Mouse (Mus musculus) kidney, adult 8-10 months (tissue): ENCODE measurements around the gene Gm13288.
A peak's percentile ranks its signal among the peaks of the same experiment; 100 is the strongest.
"Not testable (repeated sequence)": the region's sequence is repeated elsewhere in the genome, so short reads cannot be mapped to it uniquely, and the experiment has no call there.

Experiments
- DNase-seq, 2 experiments: peaks; one replicate each; pipeline ENCODE4 v3.0.0; 2022

The Gm13288 gene

DNA sequence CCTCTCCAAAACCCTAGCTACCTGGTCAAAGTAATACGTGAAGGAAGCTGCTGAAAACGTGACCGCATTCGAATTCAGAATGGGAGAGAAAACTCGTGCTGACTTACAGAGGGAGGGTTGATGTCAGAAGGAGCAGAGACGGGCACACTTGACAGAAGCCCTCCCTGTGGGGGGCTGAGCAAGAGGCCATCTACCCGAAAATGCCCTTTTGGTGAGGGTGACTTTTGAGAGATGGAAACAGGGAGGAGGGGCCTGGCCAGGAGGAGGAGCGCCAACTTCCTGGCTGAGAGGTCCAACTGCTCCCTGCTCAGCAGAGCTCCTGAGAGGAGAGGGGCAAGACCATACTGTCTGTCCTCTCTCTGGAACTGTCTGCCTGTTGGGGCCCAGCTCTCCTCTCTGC is at the start of gene Gm13288:
Gm13288 (plus strand) TSS at position 301 of the 400 bp plus-strand sequence.
- DNase-seq: not testable (repeated sequence)

DNA sequence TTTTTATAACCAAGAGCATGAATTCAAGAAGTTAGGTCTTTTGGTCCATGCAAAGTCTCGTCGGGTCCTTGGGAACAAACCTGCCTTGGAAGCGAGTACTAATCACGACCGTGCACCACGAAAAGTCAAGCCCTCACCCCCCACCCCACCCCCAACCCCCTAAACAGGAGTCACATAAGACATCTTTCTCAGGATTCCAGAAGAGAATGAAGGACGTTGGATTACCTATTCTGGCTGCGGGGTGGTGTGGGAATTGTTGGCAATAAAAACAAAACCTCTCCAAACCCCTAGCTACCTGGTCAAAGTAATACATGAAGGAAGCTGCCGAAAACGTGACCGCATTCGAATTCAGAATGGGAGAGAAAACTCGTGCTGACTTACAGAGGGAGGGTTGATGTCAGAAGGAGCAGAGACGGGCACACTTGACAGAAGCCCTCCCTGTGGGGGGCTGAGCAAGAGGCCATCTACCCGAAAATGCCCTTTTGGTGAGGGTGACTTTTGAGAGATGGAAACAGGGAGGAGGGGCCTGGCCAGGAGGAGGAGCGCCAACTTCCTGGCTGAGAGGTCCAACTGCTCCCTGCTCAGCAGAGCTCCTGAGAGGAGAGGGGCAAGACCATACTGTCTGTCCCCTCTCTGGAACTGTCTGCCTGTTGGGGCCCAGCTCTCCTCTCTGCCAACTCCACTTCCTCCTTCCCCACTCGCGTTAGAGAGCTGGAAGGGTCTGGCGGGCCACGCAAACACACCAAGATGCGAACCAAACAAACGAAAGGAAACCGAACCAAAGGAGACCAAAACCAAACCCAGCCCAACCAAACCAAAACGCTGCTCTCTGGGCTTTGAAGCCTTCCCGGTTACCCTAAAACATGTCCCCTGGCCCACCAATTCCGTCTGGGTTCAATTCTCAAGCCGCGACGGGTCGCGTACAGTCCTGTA is 48.5 kb upstream of the Gm13288 start:
- DNase-seq: peak in 1 of 2 experiments; percentile 12

DNA sequence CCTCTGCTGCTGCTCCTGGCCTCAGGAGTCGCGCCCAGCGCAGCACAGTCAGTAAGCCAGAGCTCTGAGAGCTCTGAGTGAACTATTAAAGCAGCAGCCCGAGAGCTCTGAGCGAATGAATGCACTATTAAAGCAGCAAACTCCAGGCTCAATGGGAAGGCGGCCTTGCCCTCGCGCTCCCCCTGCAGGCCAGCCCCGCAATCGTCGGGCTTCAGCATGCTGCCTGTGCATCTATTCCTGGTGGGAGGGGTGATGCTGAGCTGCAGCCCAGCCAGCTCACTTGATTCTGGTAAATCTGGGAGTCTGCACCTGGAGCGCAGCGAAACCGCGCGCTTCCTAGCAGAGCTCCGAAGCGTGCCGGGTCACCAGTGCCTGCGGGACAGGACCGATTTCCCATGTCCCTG is 47.7 kb upstream of the Gm13288 start:
- peak; percentile 90 to 93 for DNase-seq

- DNase-seq: not testable (repeated sequence)
These were observed 46.6 kb upstream of the Gm13288 start for GRCm38 (mm10) chr4:88758751-88759150.

- peak; percentile 33 to 42 for DNase-seq
These were observed 45.6 kb upstream of the Gm13288 start, which contains the start of gene Gm13283 for GRCm38 (mm10) chr4:88759610-88760268. Gene Gm13283 (plus strand): TSS chr4:88760119.

GRCm38 (mm10) chr4:88760431-88760830 is 44.9 kb upstream of the Gm13288 start:
- DNase-seq: peak; percentile 85

GRCm38 (mm10) chr4:88761776-88762175 is 43.6 kb upstream of the Gm13288 start:
- peak; percentile 57 to 63 for DNase-seq

DNA sequence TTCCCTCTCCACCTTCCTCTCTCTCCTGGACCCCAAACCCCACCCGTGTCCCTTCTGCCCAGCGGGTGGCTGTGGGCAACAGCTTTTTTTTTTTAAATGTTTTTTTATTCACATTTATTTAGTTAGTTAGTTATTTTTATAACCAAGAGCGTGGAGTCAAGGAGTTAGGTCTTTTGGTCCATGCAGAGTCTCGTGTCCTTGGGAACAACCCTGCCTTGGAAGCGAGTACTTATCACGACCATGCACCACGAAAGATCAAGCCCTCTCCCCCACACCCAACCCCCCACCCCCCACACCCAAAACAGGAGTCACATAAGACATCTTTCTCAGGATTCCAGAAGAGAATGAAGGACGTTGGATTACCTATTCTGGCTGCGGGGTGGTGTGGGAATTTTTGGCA is 43.0 kb upstream of the Gm13288 start:
- DNase-seq: not testable (repeated sequence)

GRCm38 (mm10) chr4:88763384-88764018 is 41.8 kb upstream of the Gm13288 start:
- peak; percentile 70 to 79 for DNase-seq

- DNase-seq: not testable (repeated sequence)
These were observed 31.8 kb upstream of the Gm13288 start, which contains the start of gene Gm13290 for GRCm38 (mm10) chr4:88773534-88773933. Gene Gm13290 (plus strand): TSS chr4:88773834.

DNA sequence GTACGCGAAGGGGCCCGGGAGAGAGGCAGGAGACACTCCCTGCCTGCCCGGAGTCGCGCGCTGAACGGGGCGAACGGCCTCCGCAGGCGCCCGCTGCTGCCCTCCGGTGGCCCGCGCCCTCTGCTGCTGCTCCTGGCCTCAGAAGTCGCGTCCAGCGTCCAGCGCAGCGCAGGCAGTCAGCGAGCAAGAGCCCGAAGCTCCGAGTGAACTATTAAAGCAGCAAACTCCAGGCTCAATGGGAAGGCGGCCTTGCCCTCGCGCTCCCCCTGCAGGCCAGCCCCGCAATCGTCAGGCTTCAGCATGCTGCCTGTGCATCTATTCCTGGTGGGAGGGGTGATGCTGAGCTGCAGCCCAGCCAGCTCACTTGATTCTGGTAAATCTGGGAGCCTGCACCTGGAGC is 28.7 kb upstream of the Gm13288 start, which contains the start of gene Gm13289:
Gm13289 (plus strand) TSS at position 301 of the 400 bp plus-strand sequence.
- DNase-seq: not testable (repeated sequence)

GRCm38 (mm10) chr4:88779550-88779949 is 25.8 kb upstream of the Gm13288 start, which contains the start of gene Gm13272:
Gene Gm13272 (plus strand): TSS chr4:88779850.
- DNase-seq: not testable (repeated sequence)

DNA sequence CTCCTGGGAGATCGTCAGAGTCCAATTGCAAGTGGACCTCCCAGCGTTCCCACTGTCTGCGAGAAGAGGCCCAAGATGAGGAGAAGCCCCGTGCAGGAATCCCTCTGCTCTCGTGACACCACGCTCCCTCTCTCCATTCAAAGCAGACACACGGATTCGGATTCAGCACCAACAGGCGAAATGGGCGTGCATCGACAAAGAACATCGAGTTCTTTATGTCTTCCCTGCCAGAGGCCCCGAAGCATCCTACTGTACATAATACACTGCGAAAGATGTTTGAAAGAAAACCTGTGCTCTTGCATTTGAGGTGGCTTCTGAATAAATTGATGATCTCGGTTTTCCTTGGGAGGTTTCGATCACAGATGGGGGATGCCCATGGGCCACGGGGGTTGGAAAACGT is 25.0 kb upstream of the Gm13288 start:
- DNase-seq: not testable (repeated sequence)

- DNase-seq: not testable (repeated sequence)
These were observed 23.5 kb upstream of the Gm13288 start, which contains the start of gene Ifnz for GRCm38 (mm10) chr4:88781831-88782230. Gene Ifnz (plus strand): TSS chr4:88782131.

DNA sequence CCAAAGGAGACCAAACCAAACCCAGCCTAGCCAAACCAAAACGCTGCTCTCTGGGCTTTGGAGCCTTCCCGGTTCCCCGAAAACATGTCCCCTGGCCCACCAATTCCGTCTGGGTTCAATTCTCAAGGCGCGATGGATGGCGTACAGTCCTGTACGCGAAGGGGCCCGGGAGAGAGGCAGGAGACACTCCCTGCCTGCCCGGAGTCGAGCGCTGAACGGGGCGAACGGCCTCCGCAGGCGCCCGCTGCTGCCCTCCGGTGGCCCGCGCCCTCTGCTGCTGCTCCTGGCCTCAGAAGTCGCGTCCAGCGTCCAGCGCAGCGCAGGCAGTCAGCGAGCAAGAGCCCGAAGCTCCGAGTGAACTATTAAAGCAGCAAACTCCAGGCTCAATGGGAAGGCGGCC is 23.0 kb upstream of the Gm13288 start:
- DNase-seq: not testable (repeated sequence)

DNA sequence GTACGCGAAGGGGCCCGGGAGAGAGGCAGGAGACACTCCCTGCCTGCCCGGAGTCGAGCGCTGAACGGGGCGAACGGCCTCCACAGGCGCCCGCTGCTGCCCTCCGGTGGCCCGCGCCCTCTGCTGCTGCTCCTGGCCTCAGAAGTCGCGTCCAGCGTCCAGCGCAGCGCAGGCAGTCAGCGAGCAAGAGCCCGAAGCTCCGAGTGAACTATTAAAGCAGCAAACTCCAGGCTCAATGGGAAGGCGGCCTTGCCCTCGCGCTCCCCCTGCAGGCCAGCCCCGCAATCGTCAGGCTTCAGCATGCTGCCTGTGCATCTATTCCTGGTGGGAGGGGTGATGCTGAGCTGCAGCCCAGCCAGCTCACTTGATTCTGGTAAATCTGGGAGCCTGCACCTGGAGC is 19.9 kb upstream of the Gm13288 start, which contains the start of gene Gm13276:
Gm13276 (plus strand) TSS at position 301 of the 400 bp plus-strand sequence.
- not testable (repeated sequence) for DNase-seq

- DNase-seq: peak; percentile 71 to 76
These were observed 16.9 kb upstream of the Gm13288 start, which contains the start of gene Gm13277 for GRCm38 (mm10) chr4:88788402-88788801. Gene Gm13277 (plus strand): TSS chr4:88788632.

GRCm38 (mm10) chr4:88791250-88791649 is 14.1 kb upstream of the Gm13288 start, which contains the start of gene Gm13278:
Gene Gm13278 (plus strand): TSS chr4:88791550.
- not testable (repeated sequence) for DNase-seq

GRCm38 (mm10) chr4:88793936-88794675 is 11.2 kb upstream of the Gm13288 start, which contains the start of gene Gm13275:
Gene Gm13275 (plus strand): TSS chr4:88794487.
- DNase-seq: peak; percentile 67 to 74

DNA sequence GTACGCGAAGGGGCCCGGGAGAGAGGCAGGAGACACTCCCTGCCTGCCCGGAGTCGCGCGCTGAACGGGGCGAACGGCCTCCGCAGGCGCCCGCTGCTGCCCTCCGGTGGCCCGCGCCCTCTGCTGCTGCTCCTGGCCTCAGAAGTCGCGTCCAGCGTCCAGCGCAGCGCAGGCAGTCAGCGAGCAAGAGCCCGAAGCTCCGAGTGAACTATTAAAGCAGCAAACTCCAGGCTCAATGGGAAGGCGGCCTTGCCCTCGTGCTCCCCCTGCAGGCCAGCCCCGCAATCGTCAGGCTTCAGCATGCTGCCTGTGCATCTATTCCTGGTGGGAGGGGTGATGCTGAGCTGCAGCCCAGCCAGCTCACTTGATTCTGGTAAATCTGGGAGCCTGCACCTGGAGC is 8.2 kb upstream of the Gm13288 start, which contains the start of gene Gm13279:
Gm13279 (plus strand) TSS at position 301 of the 400 bp plus-strand sequence.
- not testable (repeated sequence) for DNase-seq

- DNase-seq: not testable (repeated sequence)
These were observed 6.0 kb upstream of the Gm13288 start, which contains the start of gene Gm13285 for GRCm38 (mm10) chr4:88799365-88799764. Gene Gm13285 (plus strand): TSS chr4:88799665.
